Mouse (Mus musculus): ENCODE results near the gene Kif5a. TPM values are rescaled to one million over a fixed set of nuclear protein-coding genes. Genes with fewer than 3 reads are reported as not detected.

Kif5a gene
- polyA plus RNA-seq, 1 experiment, result 378 TPM

GRCm38 (mm10) chr10:127208921-127209320 is 54.2 kb downstream of the Kif5a start:
- Histone ChIP-seq H3K4me1 (ENCODE audit: control insufficient read depth, insufficient read depth, low read length) (peaks cover 19% of the 10 kb centered on the region), H3K27me3 (ENCODE audit: control insufficient read depth, insufficient read depth, low read length) (no peaks in the 10 kb centered on the region), H3K27ac (ENCODE audit: insufficient read depth, low read length) (no peak overlapping the region), H3K4me3 (replicated peaks; ENCODE audit: insufficient read depth, low read depth, low read length) (no peak overlapping the region)
- WGBS, result 59% methylated on average over 4 of the region's 4 CpGs
- no peak for DNase-seq
- TF ChIP-seq CTCF (IDR thresholded peaks at IDR 0.05; ENCODE audit: borderline replicate concordance, insufficient read depth, low read depth, low read length), result no peak
- no peak for TF ChIP-seq POLR2A (IDR thresholded peaks at IDR 0.05; ENCODE audit: borderline replicate concordance, insufficient read depth, low read length)

GRCm38 (mm10) chr10:127205373-127205772 is 57.8 kb downstream of the Kif5a start:
- WGBS, result 91% methylated on average over 10 of the region's 10 CpGs
- Histone ChIP-seq H3K27ac (ENCODE audit: insufficient read depth, low read length) (no peak overlapping the region), H3K4me1 (ENCODE audit: control insufficient read depth, insufficient read depth, low read length) (peaks cover 17% of the 10 kb centered on the region), H3K4me3 (replicated peaks; ENCODE audit: insufficient read depth, low read depth, low read length) (no peak overlapping the region), H3K27me3 (ENCODE audit: control insufficient read depth, insufficient read depth, low read length) (no peaks in the 10 kb centered on the region)
- TF ChIP-seq CTCF (IDR thresholded peaks at IDR 0.05; ENCODE audit: borderline replicate concordance, insufficient read depth, low read depth, low read length), result no peak
- TF ChIP-seq POLR2A (IDR thresholded peaks at IDR 0.05; ENCODE audit: borderline replicate concordance, insufficient read depth, low read length), result no peak
- no peak for DNase-seq

- no peak for TF ChIP-seq CTCF (IDR thresholded peaks at IDR 0.05; ENCODE audit: borderline replicate concordance, insufficient read depth, low read depth, low read length)
- no peak for TF ChIP-seq POLR2A (IDR thresholded peaks at IDR 0.05; ENCODE audit: borderline replicate concordance, insufficient read depth, low read length)
- no peak for DNase-seq
- Histone ChIP-seq H3K4me3 (replicated peaks; ENCODE audit: insufficient read depth, low read depth, low read length) (no peak overlapping the region), H3K27ac (ENCODE audit: insufficient read depth, low read length) (no peak overlapping the region), H3K27me3 (ENCODE audit: control insufficient read depth, insufficient read depth, low read length) (no peaks in the 10 kb centered on the region), H3K4me1 (ENCODE audit: control insufficient read depth, insufficient read depth, low read length) (peaks cover 9% of the 10 kb centered on the region)
- 90% methylated on average over 5 of the region's 5 CpGs for WGBS
Observed at GRCm38 (mm10) chr10:127204589-127204988, 58.6 kb downstream of the Kif5a start.

GRCm38 (mm10) chr10:127203106-127203505 is 60.0 kb downstream of the Kif5a start:
- no peak for DNase-seq
- Histone ChIP-seq H3K27ac (ENCODE audit: insufficient read depth, low read length) (no peak overlapping the region), H3K4me1 (ENCODE audit: control insufficient read depth, insufficient read depth, low read length) (no peaks in the 10 kb centered on the region), H3K4me3 (replicated peaks; ENCODE audit: insufficient read depth, low read depth, low read length) (no peak overlapping the region), H3K27me3 (ENCODE audit: control insufficient read depth, insufficient read depth, low read length) (no peaks in the 10 kb centered on the region)
- TF ChIP-seq CTCF (IDR thresholded peaks at IDR 0.05; ENCODE audit: borderline replicate concordance, insufficient read depth, low read depth, low read length), result no peak
- no peak for TF ChIP-seq POLR2A (IDR thresholded peaks at IDR 0.05; ENCODE audit: borderline replicate concordance, insufficient read depth, low read length)
- 89% methylated on average over 3 of the region's 3 CpGs for WGBS

GRCm38 (mm10) chr10:127200279-127200678 is 62.9 kb downstream of the Kif5a start:
- Histone ChIP-seq H3K27ac (ENCODE audit: insufficient read depth, low read length) (no peak overlapping the region), H3K4me1 (ENCODE audit: control insufficient read depth, insufficient read depth, low read length) (peaks cover 6% of the 10 kb centered on the region), H3K4me3 (replicated peaks; ENCODE audit: insufficient read depth, low read depth, low read length) (no peak overlapping the region), H3K27me3 (ENCODE audit: control insufficient read depth, insufficient read depth, low read length) (no peaks in the 10 kb centered on the region)
- no peak for DNase-seq
- TF ChIP-seq POLR2A (IDR thresholded peaks at IDR 0.05; ENCODE audit: borderline replicate concordance, insufficient read depth, low read length) (no peak), CTCF (IDR thresholded peaks at IDR 0.05; ENCODE audit: borderline replicate concordance, insufficient read depth, low read depth, low read length) (peak; percentile 19; the same call in 1 of the 2 replicates)
- 64% methylated on average over 8 of the region's 8 CpGs for WGBS

GRCm38 (mm10) chr10:127199474-127199873 is 63.7 kb downstream of the Kif5a start:
- Histone ChIP-seq H3K27ac (ENCODE audit: insufficient read depth, low read length) (no peak overlapping the region), H3K4me1 (ENCODE audit: control insufficient read depth, insufficient read depth, low read length) (peaks cover 6% of the 10 kb centered on the region), H3K4me3 (replicated peaks; ENCODE audit: insufficient read depth, low read depth, low read length) (no peak overlapping the region), H3K27me3 (ENCODE audit: control insufficient read depth, insufficient read depth, low read length) (no peaks in the 10 kb centered on the region)
- 80% methylated on average over 11 of the region's 11 CpGs for WGBS
- DNase-seq, result no peak
- TF ChIP-seq POLR2A (IDR thresholded peaks at IDR 0.05; ENCODE audit: borderline replicate concordance, insufficient read depth, low read length) (no peak), CTCF (IDR thresholded peaks at IDR 0.05; ENCODE audit: borderline replicate concordance, insufficient read depth, low read depth, low read length) (no peak)

GRCm38 (mm10) chr10:127199068-127199467 is 64.1 kb downstream of the Kif5a start:
- WGBS, result 62% methylated on average over 5 of the region's 5 CpGs
- DNase-seq, result no peak
- no peak overlapping the region for H3K27ac ChIP-seq (ENCODE audit: insufficient read depth, low read length)
- no peaks in the 10 kb centered on the region for H3K27me3 ChIP-seq (ENCODE audit: control insufficient read depth, insufficient read depth, low read length)
- TF ChIP-seq CTCF (IDR thresholded peaks at IDR 0.05; ENCODE audit: borderline replicate concordance, insufficient read depth, low read depth, low read length) (no peak), POLR2A (IDR thresholded peaks at IDR 0.05; ENCODE audit: borderline replicate concordance, insufficient read depth, low read length) (no peak)
- no peak overlapping the region for H3K4me3 ChIP-seq (replicated peaks; ENCODE audit: insufficient read depth, low read depth, low read length)
- peaks cover 6% of the 10 kb centered on the region for H3K4me1 ChIP-seq (ENCODE audit: control insufficient read depth, insufficient read depth, low read length)

GRCm38 (mm10) chr10:127198492-127198891 is 64.7 kb downstream of the Kif5a start:
- Histone ChIP-seq H3K27me3 (ENCODE audit: control insufficient read depth, insufficient read depth, low read length) (no peaks in the 10 kb centered on the region), H3K27ac (ENCODE audit: insufficient read depth, low read length) (no peak overlapping the region), H3K4me1 (ENCODE audit: control insufficient read depth, insufficient read depth, low read length) (peaks cover 6% of the 10 kb centered on the region), H3K4me3 (replicated peaks; ENCODE audit: insufficient read depth, low read depth, low read length) (no peak overlapping the region)
- TF ChIP-seq POLR2A (IDR thresholded peaks at IDR 0.05; ENCODE audit: borderline replicate concordance, insufficient read depth, low read length) (no peak), CTCF (IDR thresholded peaks at IDR 0.05; ENCODE audit: borderline replicate concordance, insufficient read depth, low read depth, low read length) (no peak)
- WGBS, result 53% methylated on average over 2 of the region's 2 CpGs
- no peak for DNase-seq

All from cerebellum, adult 2 months (tissue).